Mouse (Mus musculus): Measurements from ENCODE around the gene Mgll.

Mgll gene

DNA sequence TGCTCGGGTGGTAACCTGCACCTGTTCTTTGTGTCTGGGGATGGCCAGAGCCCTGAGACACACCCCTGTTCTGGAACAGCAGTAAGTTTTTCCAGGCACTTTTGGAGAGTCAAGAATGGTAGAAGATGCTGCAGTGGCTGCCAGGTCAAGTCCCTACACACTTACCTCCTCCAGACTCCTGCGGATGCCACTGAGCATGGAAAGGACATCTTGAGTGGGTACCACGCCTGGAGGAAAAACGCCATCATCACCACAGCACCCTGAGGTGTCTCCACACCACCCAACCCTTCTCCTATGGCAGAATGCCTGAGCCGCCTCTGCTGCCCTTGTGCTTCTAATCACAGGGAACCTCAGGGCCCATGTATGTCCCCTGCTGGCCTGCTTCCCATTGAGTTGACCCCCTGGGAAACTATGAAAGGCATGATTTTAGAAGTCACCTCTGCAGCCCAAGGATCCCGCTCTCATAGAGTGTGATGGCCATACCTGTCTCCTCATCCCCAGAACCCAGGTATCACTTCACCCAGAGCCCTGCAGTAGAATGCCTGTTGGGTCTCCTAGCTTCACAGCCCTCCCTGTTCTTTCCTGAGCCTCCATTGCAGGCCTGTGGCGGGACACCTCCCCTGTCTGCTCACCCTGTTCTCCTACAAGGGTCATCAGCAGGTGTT, 120.8 kb downstream of the Mgll start:
- no peak for DNase-seq (ENCODE audit: low spot score)

DNA sequence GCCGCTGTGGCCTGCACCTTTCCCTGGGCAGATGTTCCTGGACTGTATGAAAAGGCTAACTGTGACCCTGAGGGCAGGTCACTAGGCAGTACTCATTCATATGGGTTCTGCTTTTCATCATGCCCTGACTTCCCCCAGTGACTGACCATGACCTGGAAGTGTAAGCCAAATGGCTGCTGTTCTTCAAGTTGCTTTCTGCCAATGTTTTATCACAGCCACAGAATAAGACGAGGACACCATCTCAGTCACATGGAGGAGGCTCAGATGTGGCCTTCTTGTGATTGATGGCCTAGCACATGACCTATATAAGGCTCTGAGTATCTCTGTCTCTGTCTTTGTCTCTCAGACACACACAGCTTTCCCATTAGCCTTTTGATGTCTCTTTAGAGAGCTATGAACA, 123.4 kb downstream of the Mgll start:
- no peak for DNase-seq (ENCODE audit: low spot score)

DNA sequence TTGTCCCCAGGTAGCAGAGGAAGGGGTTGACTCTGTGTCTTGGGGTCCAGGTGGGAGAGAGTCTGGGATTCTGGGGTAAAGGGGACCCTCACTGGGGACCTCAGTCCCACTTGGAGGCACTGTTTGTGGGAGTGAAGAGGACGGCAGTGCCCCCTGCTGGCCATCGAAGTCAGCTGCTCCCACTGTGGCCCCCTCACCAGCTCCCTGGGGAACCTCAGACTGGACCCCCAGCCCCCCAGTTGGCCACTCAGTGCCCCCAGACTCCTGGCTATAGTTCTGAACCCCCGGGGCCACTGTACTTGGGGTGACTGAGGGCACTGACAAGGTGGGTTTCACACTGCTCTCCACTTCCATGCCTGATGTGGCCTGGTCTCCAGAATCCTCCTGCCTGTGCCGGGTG, 125.1 kb downstream of the Mgll start:
- DNase-seq (ENCODE audit: low spot score), result no peak

DNA sequence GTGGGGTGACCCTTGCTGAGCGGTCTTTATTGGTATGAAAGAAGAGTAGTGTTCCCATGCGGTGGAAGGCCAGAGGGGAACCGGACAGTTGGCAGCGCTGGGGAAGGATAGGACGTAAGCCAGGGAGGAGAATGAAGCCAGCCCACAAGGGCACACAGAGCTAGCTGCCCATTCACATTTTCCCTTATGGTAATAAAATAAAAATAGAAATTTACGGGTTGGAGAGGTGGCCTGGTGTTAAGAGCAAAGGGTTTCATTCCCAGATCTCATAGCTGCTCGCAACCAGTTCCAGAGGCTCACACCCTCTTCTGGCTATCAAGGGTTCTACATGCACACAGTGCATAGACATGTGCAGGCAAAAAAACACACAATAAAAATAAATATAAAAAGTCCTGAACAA, 125.8 kb downstream of the Mgll start:
- no peak for DNase-seq (ENCODE audit: low spot score)

DNA sequence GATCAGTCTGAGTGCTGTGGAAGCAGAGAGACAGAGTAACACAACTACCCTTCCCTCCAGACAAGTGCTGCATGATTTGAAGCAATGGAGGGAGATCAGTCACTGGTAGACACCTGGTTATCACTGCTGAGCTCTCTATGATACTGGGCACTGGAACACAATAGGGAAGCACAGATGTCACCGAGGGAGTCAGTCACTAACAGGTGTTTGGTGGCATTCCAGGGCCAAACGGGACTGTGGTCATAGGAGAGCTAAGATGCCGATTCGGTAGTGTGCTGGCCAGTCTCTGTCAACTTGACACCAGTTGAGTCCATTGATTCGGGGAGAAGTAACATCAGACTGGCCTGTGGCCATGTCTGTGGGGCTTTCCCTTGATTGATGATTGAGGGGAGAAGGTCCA, 130.3 kb downstream of the Mgll start:
- no peak for DNase-seq (ENCODE audit: low spot score)

DNA sequence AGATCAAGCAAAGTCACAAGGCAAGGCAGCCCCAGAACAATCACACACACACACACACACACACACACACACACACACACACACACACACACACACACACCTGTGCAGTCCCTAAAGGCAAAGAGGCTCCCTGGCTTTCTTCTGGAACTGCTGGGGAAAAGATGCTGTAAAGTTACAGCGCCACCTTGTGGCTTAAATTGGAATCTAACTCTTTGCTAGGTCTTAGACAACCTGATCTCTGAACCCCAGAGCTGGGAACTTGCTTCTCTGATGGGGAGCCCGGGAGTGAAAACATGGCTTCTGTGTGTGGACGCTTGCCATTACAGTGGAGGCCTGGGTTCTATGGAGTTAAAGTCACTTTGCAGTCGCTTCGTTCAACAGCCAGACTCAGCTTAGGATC, 131.4 kb downstream of the Mgll start:
- DNase-seq (ENCODE audit: low spot score), result no peak

DNA sequence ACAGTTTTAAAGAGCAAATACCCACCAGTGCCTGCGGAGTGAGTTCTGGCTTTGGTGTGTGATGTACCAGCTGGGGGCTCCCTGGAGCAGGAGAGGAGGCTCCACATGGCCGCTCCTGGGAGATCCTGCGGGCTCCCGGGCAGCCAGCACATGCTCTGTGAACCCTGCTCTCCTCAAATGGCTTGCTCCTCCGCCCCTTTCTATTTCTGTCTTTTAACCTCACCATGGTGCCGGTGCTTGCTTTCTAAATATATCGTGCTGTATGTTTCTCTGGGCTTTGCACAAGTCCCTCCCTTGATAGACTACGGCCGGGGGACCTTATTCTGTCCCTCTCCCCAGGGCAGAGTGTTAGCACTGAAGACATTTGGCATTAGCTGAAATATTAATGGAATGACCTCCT, 133.0 kb downstream of the Mgll start:
- DNase-seq (ENCODE audit: low spot score), result no peak

DNA sequence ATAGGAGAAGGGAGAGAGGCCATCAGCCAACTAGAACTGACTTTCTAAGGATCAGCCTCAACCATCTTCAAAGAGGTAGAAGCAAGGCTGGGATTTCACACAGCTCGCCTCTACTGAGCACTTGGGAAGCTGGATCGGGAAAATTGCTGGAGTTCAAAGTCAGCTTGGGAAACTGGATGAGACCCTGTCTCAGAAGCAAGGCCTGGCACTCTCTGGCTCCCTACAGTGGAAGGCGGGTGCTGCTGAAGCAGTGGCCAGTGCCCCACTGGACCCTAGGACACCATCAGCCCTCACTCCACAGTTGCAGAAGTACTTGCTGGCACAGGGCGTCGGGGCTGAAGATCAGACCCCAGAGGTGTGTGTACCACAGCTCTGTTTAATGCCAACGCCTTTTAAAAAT, 133.6 kb downstream of the Mgll start:
- DNase-seq (ENCODE audit: low spot score), result no peak

DNA sequence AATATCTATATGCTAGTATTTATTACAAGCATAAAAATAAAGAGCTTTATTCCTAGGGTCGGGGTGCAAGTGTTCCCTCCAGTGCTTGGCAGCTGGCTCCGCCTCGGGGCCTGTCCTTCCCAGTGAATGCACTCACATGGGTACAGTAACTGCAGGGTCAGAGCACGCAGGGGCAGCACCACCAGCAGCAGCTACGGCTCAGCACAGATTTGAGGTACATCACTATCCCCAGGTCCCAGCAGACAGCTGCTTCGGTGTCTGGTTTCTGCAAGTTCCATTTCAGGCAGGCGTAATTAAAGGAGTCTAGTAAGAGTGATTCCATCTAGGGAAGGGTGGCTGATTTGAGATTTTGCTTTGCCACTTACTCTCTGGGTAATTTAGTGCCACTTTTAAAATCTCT, 134.1 kb downstream of the Mgll start:
- no peak for DNase-seq (ENCODE audit: low spot score)

DNA sequence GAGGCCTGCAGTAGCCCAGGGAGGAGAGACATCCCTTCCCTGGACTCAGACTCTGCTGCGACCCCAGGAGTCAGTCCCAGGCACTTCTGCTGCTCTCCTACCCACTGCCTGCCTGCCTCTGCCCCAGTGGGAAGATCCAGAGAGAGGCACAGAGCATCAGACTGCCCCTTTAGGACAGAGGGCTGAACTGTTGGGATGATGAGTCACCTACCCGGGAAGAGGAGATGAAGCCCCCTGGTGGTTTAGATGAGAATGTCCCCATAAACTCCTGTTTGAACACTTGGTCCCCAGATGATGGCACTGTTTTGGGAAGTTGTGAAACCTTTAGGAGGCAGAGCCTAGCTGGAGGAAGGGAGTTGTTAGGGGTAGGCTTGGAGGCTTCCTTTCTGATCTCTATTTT, 136.7 kb downstream of the Mgll start:
- DNase-seq (ENCODE audit: low spot score), result no peak

DNA sequence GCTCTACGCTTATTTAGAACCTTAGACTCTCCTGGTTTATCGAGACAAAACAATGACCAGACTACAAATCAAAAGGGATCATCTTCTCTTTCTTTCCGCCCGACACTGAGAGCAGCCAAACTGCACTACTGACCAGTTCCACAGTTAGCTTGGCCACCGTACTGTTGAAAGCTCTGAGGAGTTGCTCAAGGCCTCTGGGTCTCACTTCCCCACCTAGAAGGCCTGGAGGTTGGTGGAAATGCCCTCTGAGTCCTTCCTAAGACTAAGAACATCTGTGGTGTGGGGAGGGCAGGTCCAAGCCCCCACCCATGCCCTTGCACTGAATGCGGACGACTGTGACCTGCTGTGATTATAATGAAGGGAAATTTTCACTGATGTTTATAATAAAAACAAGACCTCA, 141.5 kb downstream of the Mgll start:
- no peak for DNase-seq (ENCODE audit: low spot score)

DNA sequence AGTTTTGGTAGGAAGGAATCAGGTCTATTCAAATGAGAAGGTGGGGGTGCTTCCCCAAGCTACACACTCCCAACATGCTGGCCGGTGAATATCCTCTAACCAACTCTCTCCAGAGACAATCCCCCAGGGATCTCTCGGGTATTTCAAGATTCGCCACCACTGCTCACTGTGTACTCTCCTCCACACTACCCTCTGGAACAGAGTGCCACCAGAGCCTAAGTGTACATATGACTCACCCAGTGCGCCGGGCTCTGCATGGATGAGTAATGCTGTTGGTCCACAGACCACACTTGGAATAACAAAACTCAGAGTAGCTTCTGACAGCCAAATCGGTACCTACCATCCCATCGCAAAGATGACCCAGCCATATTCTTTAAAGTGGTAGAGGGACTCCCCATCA, 145.2 kb downstream of the Mgll start:
- no peak for DNase-seq (ENCODE audit: low spot score)

DNA sequence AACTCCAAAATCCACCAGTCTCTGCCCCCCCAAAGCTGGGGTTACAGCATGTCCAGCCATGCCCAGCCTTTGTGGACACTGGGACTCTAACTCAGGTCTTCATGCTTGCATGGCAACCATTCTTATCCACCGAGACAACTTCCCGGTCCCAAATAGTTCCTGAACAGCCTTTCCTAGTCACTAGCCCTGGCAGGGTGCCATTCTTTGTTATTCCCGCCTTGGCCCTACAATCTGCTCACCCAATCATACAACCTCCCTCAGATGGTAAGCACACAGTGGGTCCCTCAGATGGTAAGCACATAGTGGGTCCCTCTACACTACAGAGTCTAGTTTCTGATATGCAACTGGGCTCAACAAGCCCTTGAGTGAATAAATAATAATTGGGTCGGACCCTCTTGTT, 146.4 kb downstream of the Mgll start:
- DNase-seq (ENCODE audit: low spot score), result no peak

DNA sequence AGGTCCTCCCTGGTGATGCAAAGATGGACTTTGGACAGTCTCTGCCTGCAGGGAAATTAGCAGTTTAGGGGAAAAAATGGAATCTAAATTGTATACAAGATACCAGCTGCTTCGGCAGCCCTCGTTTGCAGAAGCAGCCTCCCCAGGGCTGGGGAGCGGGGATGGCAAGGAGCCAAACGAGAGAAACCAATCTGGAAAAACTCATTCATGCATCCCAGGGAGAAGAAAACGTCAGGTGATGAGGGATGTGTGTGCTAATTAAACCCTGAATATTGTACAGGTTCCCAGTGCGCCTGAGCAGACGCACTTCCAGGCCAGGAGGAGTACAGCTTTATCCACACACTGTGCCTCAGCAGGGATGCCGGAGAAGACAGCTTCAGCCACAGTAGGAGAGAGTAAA, 147.3 kb downstream of the Mgll start:
- no peak for DNase-seq (ENCODE audit: low spot score)

DNA sequence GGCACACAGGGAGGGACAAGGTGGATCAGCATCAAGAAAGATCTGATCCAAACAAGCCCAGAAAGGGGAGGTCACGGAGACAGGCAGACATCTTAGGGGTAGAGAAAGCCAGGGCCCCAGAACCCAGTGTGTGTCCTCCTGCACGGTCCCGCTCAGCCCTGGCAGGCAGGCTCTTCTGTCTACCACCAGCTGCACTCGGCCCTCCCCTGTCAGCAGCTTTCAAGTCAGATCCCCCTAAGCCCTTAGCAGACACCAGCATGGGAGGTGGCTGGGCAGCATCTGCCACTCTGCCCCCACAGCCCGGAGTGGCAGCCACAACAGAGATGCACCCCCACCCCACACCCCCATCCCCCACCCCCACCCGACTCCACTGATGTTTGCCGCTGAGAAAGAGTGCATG, 148.6 kb downstream of the Mgll start:
- DNase-seq (ENCODE audit: low spot score), result no peak

DNA sequence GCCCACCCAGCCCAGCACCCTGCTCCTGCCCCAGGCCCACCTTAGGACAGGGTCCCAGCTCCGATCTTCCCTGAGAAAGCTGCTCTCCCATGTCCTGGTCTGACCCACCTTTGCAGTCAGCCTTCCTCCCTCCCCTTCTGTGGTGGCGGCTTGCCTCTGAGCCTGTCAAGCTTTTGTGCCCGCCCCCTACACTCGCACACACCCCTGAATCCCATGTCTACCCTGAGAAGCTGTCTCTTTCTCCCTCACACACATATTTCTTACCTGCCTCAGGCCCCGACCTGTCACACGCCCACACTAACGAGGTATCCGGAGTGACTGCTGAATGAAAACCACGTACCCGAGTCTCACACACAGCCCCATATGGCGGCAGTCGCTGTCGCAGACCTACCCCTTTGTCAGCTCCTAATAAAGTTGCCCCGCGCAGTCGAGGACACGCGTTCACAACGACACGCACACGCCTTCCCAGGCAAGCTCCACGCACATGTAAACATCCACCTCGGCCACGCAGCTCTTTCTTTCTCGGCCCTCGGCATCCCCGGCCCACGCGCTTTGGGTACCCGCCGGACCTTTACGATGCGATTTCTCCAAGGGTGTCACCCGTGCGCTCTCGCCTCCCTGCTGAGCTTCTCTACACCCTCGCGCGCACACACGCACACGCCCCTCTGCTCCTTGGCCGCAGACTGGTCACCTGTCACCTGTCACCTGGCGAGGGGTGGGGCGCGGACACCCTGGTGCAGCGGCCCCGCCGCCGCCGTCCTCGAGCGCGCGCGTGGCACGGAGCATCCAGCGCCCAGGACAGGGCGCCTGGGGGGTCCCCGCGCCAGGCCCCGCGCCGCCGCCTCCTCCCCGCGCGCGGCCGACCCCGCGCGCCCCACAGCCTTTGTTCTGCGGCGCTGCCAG, 150.0 kb downstream of the Mgll start:
- no peak for DNase-seq (ENCODE audit: low spot score)

DNA sequence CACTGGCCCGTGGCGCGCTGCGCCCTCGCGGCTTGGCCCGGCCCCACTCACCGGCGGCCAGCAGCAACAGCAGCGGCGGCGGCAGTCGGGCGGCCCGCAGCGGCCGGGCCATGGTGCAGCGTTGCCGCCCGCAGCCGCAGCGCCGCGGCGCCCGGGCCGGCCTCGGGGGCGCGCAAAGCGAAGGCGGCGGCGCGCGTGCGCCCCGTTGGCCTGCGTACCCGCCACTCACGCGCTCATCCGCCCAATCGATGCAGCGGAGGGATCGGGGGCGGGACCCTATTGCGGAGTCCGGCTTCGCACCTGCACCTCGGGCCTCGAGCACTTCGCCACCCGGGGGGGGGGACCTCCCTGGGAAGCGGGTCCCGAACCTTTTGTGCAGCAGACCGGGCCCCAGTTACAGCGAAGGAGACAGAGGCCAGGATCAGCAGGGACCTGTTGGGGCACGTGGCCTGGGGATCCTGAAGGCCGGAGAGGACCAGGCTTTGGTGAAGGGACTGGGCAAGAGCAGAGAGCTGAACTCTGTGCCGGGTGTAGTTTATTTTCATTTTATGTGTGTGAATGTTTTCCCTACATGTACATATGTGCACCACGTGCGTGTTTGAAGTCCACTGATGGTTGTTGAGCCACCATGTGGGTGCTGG, 150.8 kb downstream of the Mgll start, which contains the start of gene Podxl2:
Podxl2 (minus strand) TSS at position 177 of the 641 bp plus-strand sequence.
- DNase-seq (ENCODE audit: low spot score), result peak; percentile 81
